Mouse (Mus musculus) left cerebral cortex, adult 9 months (tissue): ENCODE measurements around the gene Siglecf.

Experiments
- DNase-seq, 2 experiments: peaks; one replicate each; pipeline ENCODE4 v3.0.0; 2022; ENCODE audit warnings: low spot score in 2 of 2

Siglecf gene

DNA sequence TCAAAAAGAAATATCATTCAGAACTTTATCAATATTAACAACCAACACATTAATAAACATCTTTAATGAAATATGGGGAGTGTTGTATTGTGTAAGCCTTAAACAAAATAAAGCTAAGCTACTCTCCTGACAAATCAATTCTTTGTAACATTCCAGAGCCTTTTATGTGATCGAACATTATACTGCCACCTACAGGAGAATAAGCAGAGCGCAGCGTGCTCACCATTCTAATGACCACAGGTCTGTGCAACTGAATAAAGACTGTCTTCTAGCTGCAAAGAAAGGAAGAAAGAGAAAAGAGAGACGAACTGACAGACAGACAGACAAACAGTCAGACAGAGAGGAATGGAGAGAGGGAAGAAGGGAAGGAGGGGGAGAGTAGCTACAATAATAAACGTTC is 27.1 kb downstream of the Siglecf start:
- peak in 1 of 2 experiments; percentile 28 for DNase-seq

GRCm38 (mm10) chr7:43392349-43393121 is 41.4 kb downstream of the Siglecf start:
- no peak for DNase-seq

- no peak for DNase-seq
Observed at GRCm38 (mm10) chr7:43399501-43399900, 48.4 kb downstream of the Siglecf start.

DNA sequence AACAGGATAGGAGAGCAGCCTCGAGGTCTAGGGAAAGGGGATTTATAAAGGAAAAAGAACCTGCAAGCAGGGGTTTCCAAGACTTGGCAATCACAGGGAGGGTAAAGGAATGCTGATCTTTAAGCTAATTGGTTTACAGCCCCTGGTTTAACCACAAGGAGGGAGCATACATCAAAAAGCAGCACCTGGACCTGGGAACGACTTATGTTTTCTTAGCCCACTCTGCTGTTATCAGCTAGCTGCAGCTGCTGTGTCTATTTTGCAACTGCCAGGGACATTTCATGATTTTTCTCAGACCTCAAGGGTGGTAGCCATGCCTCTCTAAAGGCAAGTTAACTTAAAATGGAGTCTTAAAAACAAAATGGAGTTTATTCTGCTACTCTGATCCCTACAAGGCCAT is 51.6 kb downstream of the Siglecf start:
- DNase-seq, result no peak

DNA sequence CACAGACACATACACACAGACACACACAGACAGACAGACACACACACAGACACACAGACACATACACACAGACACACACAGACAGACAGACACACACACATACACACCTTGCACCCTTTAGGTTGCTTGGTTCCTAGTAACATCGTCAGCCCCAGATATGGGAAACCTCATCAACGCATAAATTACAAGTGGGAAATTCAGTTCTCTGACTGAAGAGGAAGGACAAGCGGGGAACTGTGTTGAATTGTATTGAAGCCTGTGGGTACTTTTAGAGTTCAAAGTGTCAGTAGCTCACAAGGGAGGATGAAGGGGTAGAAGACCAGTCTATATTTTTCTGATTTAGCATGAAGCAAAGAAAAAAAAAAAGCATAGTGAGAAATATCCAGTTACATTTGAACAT is 56.4 kb downstream of the Siglecf start:
- no peak for DNase-seq

GRCm38 (mm10) chr7:43408131-43408553 is 57.0 kb downstream of the Siglecf start, which contains the start of gene Siglecg:
Gene Siglecg, plus strand, starts transcription at chr7:43408204.
- no peak for DNase-seq

GRCm38 (mm10) chr7:43409084-43409483 is 57.9 kb downstream of the Siglecf start:
- no peak for DNase-seq
